Mouse (Mus musculus): ENCODE measurements around the gene Ankrd42. TPM values are rescaled to one million over a fixed set of nuclear protein-coding genes. Genes with fewer than 3 reads are reported as not detected.

Gene Ankrd42
- polyA plus RNA-seq, 1 experiment from 2014 or later = 15.4 TPM

DNA sequence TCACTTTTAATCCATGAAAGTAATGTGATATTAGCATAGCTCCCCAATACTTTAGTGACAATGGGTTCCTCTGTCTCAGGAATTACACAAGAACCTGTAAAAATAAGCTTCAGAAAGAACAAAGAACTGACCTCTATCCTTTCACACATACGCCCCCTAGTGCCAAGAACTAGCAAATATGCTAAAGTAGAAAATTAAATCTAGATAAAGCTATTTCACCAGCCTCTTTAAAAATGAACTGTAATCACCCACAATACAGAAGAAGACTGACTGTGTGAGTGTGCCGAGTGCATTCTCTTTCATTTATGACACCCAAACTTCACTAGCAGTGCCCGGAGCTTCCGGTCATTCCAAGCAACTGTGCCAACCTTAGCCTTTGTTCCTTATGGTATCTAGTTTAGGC lies 86.0 kb downstream of the Ankrd42 start:
- H3K36me3 ChIP-seq (replicated peaks) = no peaks in the 10 kb centered on the region
- H3K4me1 ChIP-seq = no peaks in the 10 kb centered on the region
- no peak overlapping the region for H3K4me3 ChIP-seq (replicated peaks)
- ATAC-seq (ENCODE audit: low FRiP score) = peak; percentile 87
- no peak overlapping the region for H3K9ac ChIP-seq
- H3K27ac ChIP-seq = no peak overlapping the region
- no peaks in the 10 kb centered on the region for H3K9me3 ChIP-seq
- whole genome bisulfite sequencing = 53% methylated on average over 4 of the region's 4 CpGs
- no peaks in the 10 kb centered on the region for H3K27me3 ChIP-seq
- no peak overlapping the region for H3K4me2 ChIP-seq

DNA sequence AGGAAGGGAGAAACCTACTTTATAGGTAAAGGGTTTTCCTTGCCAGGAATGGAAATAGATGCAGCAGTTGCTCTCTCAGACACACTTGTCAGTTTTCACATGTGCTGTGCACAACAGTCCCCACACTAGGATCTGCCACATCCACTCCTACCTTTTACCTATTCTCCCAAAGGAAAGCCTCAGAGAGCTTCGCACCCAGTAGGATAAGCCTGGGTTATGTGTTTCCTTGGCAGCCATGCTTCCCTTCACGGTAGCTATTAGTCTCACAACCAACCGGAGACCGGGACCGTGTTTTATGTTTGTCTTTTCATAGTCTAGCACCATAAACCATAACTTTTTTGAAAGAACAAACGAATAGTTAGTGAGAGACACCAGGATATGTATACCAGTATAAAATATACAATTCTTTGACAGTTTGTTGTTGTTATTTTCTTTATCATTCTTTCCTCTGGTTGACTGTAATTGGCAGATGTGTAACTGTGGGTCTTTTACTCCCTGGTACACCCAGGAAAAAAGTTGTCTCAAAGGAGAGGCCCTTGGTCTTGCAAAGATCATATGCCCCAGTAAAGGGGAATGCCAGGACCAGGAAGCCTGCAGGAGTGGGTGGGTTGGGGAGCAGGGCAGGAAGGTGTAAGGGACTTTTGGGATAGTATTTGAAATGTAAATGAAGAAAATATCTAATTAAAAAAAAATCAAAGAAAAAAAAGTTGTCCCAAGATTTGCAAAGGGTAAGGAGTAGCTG lies 86.5 kb downstream of the Ankrd42 start:
- Histone ChIP-seq H3K27ac (no peak overlapping the region), H3K27me3 (no peaks in the 10 kb centered on the region), H3K9ac (no peak overlapping the region), H3K4me2 (no peak overlapping the region), H3K9me3 (no peaks in the 10 kb centered on the region), H3K4me3 (replicated peaks) (no peak overlapping the region), H3K36me3 (replicated peaks) (no peaks in the 10 kb centered on the region), H3K4me1 (no peaks in the 10 kb centered on the region)
- WGBS = 92% methylated on average over 6 of the region's 6 CpGs
- ATAC-seq (ENCODE audit: low FRiP score) = peak; percentile 41

DNA sequence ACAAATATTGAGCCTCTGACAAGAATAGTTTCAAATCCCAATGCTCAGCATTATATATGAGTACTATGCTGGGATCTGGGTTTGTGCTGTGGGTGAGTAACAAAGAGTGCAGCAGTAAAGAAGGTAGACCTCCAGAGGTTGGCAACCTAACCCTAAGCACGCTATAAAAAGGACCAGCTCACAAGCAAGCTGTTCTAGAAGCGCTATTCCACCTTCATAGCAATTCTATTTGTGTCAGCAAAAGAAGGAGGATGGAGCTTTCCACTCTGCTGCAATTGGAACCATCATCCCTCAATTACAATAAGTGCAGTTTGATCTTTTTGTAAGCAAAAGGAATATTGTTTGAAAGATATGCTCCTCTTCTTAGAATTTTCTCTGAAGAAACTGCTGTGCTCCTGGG lies 90.2 kb downstream of the Ankrd42 start:
- Histone ChIP-seq H3K4me1 (no peaks in the 10 kb centered on the region), H3K4me3 (replicated peaks) (no peak overlapping the region), H3K4me2 (no peak overlapping the region), H3K27me3 (no peaks in the 10 kb centered on the region), H3K9me3 (no peaks in the 10 kb centered on the region), H3K27ac (no peak overlapping the region), H3K36me3 (replicated peaks) (no peaks in the 10 kb centered on the region), H3K9ac (no peak overlapping the region)
- ATAC-seq (ENCODE audit: low FRiP score) = no peak
- WGBS = 81% methylated on average over 2 of the region's 2 CpGs

DNA sequence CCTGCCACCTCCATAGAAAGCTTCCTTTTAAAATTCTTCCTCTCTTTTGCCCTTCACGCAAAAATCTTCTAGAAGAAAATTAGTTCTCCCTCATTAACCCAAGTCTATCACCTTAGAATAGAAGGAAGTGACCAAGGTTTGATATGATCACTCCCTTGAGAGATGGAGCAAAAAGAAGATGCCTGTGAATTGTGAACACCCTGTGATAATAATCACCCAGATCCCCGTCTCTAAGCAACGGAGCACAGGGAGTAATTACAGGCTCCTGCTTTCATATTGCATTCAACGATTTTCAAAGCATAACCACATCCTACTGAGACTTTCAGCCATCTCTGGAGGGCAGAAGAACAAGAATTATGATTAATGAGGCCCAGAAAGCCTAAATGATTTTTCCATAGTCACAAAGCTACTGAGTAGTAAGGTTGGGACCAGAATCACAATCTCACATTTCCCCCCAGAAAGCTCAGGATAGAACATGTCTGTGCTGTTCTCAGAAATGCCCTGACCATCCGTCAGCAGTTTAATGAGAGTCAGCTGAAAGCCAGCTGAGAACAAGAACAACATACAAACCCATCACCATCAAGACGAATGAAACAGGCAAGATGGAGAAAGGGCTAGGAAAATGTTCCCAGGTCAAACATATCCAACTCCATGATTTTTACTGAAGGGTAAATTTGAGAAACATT lies 104.4 kb downstream of the Ankrd42 start:
- no peak overlapping the region for H3K9ac ChIP-seq
- no peak overlapping the region for H3K4me3 ChIP-seq (replicated peaks)
- H3K27ac ChIP-seq = peak overlapping the region; percentile 81
- WGBS = 55% methylated on average over 6 of the region's 6 CpGs
- no peaks in the 10 kb centered on the region for H3K27me3 ChIP-seq
- no peaks in the 10 kb centered on the region for H3K9me3 ChIP-seq
- no peak overlapping the region for H3K4me2 ChIP-seq
- peak; percentile 89 for ATAC-seq (ENCODE audit: low FRiP score)
- H3K4me1 ChIP-seq = peaks cover 5% of the 10 kb centered on the region; the same call in 1 of the 2 replicates
- H3K36me3 ChIP-seq (replicated peaks) = no peaks in the 10 kb centered on the region

Other genes starting within 250 kb of the Ankrd42 start
- gene Ccdc90b, start 76.0 kb downstream of the Ankrd42 start, polyA plus RNA-seq (2016; fragmentation: Nextera tagmentation; extraction: Ambion mirVana) = 75.3 and 77.7 TPM in 2 replicates
- 31.3 and 34.5 TPM in 2 replicates for gene Pcf11, start 32.8 kb upstream of the Ankrd42 start, polyA plus RNA-seq (2016; fragmentation: Nextera tagmentation; extraction: Ambion mirVana)
- gene Rab30, start 104.5 kb upstream of the Ankrd42 start, polyA plus RNA-seq (2016; fragmentation: Nextera tagmentation; extraction: Ambion mirVana) = 21.7 and 22.0 TPM in 2 replicates
- gene Ddias, start 237.1 kb upstream of the Ankrd42 start, polyA plus RNA-seq (2016; fragmentation: Nextera tagmentation; extraction: Ambion mirVana) = 19.7 and 21.5 TPM in 2 replicates
- 16.6 and 18.3 TPM in 2 replicates for gene Prcp, start 237.3 kb upstream of the Ankrd42 start, polyA plus RNA-seq (2016; fragmentation: Nextera tagmentation; extraction: Ambion mirVana)